Mouse (Mus musculus): ENCODE measurements at regions not wholly inside any gene's neighbourhood (a gene's known extent, or its start where the extent isn't known, plus 50 kb on each side); places are given as distances from the start of the nearest gene placed in this dataset.

DNA sequence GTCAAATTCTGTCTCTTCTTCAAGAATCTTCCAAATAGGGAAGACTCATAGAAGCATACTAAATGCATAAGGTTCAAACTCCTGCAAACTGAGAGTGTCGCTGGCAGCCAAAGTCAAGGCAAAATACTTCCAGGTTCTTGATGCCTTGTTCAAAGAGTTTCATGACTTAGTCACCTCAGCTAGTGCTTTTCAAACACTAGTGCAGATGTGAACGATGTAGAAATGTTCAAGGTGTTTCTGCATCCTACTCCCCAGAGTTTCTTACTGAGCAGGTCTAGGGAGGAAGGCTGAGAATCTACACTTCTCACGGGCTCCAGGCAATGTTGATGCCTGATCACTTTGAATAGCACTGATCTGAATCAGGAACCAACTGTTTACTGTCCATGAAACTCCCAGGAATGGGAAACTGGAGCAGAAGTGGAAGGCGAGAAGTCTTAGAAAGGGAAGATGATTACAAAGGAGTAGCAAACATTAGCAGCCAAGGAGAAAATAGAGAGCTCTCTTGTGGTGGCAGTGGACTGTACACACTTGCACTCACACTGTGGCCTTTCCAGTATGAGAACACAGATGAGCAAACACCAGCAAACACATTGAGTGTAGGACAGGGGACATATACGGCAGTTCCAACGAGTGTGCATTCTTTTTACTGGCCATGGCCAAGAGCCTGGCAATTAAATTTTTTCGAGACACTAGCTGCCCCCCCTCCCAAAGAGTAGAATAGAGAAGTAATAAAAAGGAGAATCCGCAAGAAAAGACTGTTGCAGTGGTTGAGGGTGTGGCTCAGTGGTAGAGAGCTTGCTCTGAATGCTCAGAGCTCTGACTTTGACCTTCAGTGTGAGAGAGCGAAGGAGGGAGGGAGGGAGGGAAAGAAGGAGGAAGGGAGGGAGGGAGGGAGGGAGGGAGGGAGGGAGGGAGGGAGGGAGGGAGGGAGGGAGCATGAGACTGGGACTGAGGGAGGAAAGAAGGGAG lies 247.4 kb upstream of the Fn1 start:
- no peak for DNase-seq (ENCODE audit: low read depth)

- no peak for DNase-seq (ENCODE audit: low read depth)
These were observed 246.1 kb upstream of the Fn1 start for GRCm38 (mm10) chr1:71899128-71899527.

DNA sequence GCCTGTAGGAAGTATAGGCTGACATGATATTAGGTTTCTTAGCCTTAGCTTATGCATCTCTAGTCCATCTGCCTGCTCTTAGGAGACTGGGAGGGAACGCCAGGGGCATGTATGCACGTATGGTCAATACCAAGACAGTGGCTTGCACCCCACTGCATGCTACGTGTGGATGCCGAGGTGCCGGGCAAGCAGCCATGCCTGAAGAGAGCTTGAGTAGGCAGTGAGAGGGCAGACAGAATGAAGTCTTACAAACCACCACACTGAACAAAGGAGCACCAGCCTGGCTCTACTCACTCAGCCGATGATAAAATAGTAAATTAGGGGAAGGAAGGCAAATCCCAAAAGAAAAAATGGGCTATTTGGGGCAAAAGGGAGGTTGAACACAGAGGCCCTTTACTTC lies 245.2 kb upstream of the Fn1 start:
- DNase-seq (ENCODE audit: low read depth): no peak

- peak; percentile 53 for DNase-seq (ENCODE audit: low read depth)
These were observed 244.6 kb upstream of the Fn1 start for GRCm38 (mm10) chr1:71897464-71898051.

GRCm38 (mm10) chr1:71896141-71896725 lies 243.2 kb upstream of the Fn1 start:
- DNase-seq (ENCODE audit: low read depth): peak; percentile 59

DNA sequence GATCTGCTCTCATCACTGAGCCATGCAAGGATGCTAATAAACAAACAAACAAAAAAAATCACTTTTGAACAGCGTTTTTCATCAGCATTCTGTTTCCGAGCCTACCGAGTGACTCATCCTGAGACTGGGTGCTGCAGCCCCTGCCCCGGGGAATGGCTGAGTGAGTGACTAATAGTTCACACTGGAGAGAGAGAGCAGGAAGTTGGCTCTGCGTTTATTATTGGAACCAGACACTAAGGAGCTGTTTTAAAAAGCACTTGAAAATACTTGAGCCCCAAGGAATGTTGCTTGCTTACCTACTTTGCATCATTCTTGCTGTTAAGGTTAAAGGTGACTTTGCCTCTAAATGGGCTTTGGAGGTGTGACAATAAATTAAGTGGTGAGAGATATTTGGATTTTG lies 240.6 kb upstream of the Fn1 start:
- peak; percentile 92 for DNase-seq (ENCODE audit: low read depth)

GRCm38 (mm10) chr1:71887809-71888208 lies 234.8 kb upstream of the Fn1 start:
- peak; percentile 87 for DNase-seq (ENCODE audit: low read depth)

DNA sequence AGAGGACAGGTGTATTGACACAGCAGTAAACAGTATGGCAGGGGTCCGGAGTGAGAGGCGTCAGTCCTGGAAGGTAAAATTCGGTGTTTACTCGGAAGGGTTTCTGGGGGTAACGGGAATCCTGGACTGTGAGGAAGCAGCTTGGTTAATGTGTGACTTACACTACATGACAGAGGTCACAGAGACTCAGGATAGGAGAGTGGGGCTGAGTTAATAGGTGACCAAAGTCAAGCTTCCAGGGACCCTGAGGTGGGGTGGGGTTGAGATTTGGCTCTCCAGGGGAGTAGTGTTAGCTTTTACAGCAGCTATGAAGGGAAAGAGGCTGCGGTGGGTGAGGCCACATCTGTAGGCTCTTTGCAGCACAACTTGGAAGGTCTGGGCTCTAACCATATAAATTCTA lies 233.9 kb upstream of the Fn1 start:
- no peak for DNase-seq (ENCODE audit: low read depth)

- DNase-seq (ENCODE audit: low read depth): no peak
These were observed 233.2 kb upstream of the Fn1 start for GRCm38 (mm10) chr1:71886233-71886632.

- DNase-seq (ENCODE audit: low read depth): no peak
These were observed 228.9 kb upstream of the Fn1 start for GRCm38 (mm10) chr1:71881851-71882250.

GRCm38 (mm10) chr1:71881191-71881590 lies 228.2 kb upstream of the Fn1 start:
- peak; percentile 40 for DNase-seq (ENCODE audit: low read depth)

DNA sequence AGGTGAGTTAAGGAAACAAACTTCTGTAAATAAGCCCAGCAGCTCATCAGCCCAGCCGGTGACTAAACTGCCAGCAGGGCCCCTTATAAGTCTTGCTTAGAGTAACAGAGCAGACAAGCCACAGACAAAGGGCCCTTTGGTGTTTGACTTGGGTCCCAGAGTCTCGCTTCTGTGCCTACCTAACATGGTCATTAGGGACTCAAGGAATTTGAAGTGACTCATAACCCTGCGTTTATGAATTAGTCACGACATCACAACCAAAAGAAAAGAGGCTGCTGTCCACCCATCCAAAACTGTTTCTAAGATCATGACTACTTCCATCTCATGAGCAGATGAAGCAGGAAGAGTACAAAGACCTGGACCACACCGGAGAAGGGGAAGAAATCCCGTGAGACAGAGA lies 227.5 kb upstream of the Fn1 start:
- peak; percentile 60 for DNase-seq (ENCODE audit: low read depth)

- DNase-seq (ENCODE audit: low read depth): peak; percentile 31
These were observed 223.9 kb upstream of the Fn1 start for GRCm38 (mm10) chr1:71876712-71877401.

GRCm38 (mm10) chr1:71874037-71874436 lies 221.0 kb upstream of the Fn1 start:
- no peak for DNase-seq (ENCODE audit: low read depth)

DNA sequence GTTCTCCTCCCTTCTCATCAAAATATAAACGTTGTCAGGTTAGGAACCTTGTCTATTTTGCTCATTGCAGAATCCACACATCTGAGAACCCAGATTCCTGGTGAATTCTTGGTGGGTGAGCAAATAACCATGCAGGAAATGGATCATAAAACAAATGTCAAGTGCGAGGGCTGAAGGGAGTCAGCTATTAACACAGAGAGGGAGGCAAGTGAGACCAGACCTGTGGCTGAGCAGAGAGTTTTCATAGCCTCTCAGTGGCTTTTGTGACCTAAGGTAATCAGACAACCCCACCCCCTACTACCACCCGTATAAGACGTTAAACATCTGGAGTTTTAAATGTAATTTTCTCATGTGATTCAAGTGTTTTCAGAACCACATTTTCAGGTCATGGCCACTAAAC lies 212.7 kb upstream of the Fn1 start:
- DNase-seq (ENCODE audit: low read depth): peak; percentile 40

GRCm38 (mm10) chr1:71864749-71865148 lies 211.7 kb upstream of the Fn1 start:
- no peak for DNase-seq (ENCODE audit: low read depth)

DNA sequence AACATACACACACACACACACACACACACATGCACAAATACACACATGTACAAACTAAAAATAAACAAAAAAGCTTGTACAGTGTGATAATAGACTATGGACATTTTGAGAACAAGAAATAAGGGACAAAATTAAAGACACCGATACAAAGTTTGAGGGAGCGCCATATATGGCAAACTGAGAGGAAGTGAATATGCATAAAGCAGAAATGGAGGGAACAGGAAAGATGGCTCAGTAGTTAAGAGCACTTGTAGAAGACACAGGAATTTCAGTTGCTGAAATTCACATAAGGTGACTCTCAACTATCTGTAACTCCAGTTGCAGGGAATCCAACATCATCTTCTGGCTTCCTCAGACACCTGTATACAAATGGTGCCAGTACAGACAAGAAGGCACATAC lies 200.2 kb upstream of the Fn1 start:
- DNase-seq (ENCODE audit: low read depth): no peak

- no peak for DNase-seq (ENCODE audit: low read depth)
These were observed 198.3 kb upstream of the Fn1 start for GRCm38 (mm10) chr1:71851268-71851667.

DNA sequence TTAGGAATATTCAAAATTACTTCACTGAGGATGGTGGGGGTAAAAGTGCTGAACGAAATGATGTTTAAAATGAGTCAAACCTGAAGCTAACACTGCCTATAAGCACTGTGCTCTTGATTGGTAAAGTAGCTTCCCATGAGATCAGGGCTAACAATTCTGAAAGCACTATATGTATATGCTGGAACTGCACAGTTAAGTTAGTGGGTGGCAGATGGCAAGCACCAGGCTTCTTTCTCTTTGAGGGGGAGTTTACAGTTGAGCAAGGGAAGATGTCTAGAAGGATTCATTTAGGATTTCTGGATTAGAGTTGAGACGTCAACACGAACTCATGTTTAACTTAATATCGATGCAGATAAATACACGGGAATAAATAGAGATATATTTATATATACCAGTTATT lies 195.7 kb upstream of the Fn1 start:
- DNase-seq (ENCODE audit: low read depth): no peak

DNA sequence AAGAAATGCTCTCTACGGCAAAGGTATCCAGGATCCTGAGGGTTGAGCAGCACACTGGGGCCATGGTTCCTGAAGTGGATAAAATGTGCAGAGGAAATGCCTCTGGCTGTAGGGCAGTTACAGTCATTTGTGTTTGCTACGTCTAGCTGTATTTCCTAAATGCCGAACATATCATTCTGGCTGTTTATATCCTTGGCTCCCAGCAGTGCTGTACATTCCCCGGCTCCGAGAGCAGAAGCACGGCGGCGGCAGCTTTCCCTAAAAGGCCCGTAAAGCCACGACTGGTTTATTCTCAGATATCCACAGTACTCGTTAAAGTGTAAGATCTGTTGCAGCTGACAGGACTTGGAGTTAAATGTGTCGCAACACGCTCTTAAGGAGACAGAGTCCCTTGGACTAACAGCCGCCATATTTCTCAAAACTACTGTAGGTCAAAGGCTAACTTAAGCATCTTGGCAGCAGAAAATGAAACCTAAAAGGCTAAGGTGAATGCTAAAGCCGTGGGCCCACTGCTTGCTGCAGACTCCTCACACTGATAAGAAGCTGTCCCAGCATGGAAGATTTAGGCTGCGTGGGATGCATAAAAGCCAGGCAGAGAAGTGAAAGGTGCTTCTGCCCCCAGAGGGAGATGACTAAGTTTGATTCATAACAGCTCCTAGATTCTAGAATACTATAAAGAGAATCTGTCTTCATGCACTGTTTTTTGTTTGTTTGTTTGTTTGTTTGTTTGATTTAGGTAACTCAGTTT lies 192.1 kb upstream of the Fn1 start:
- peak; percentile 43 for DNase-seq (ENCODE audit: low read depth)

GRCm38 (mm10) chr1:71837764-71838163 lies 184.8 kb upstream of the Fn1 start:
- no peak for DNase-seq (ENCODE audit: low read depth)
